Mouse (Mus musculus): ENCODE data around the gene Ptprt. TPM values are rescaled to one million over a fixed set of nuclear protein-coding genes. Genes with fewer than 3 reads are reported as not detected.
A peak's percentile ranks its signal among the peaks of the same experiment; 100 is the strongest.

Gene Ptprt
- polyA plus RNA-seq, 1 experiment from 2014 or later = 15.7 TPM

DNA sequence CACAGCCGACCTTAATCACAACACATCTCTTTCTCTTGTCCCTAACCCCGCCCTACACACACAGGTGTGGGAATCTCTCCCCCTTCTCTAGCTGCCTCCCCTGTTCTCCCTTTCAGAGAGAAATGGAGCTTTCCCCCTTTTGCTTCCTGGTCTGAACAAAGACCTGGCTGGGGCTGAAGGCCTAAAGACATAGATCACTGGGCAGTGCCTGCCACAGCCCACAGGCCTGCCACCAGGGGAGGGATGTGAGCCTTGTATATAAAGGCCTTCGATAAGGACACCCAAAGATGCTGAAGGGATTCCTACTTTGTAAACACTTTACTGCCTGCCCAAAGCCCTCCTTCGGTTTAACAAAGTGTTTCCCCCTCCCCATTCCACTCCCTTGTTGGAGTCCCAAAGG is 786 bp upstream of the Ptprt start:
- H3K4me1 ChIP-seq (ENCODE audit: control insufficient read depth, insufficient read depth, low read length) = peaks cover 19% of the 10 kb centered on the region
- ATAC-seq (ENCODE audit: low FRiP score, low TSS enrichment) = no peak

DNA sequence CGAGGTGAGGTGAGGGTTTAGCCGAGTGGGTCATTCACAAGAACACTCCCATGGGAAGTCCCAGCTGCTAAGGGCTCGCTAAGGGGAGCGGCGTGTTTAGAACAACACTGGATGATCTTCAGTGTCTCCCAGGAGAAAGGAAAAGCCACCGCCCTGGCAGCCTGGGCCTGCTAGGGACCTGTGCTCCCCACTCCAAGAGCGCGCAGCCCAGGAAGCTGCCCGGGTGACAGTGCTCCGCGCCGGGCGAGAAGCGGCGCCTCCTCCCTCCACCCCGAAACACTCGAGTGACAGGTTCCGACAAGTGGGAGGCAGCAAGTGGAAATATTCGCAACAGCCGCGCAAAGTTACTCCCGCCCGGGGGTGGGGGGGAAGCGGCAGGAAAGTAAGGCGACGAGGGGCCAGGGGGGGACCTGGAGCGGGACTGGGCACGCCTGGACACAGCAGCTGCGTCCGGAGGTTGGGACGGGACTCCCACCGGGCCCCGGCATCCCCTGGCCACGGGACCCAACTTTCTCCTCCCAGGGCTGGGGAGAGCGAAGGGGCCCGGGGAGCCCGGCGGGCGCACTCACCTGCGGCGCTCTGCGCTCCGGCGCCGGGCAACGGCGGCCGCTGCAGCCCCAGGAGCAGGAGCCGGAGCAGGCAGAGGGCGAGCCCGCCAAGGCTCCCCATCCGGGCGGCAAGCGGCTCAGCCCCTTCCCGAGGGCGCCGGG is 561 bp downstream of the Ptprt start:
- peak overlapping the region; percentile 75 for H3K9ac ChIP-seq (replicated peaks; ENCODE audit: low read length)
- peak; percentile 59 for DNase-seq
- peaks cover 19% of the 10 kb centered on the region for H3K4me1 ChIP-seq (ENCODE audit: control insufficient read depth, insufficient read depth, low read length)
- peak overlapping the region; percentile 70 for H3K27ac ChIP-seq (replicated peaks; ENCODE audit: low read depth, low read length)
- peak; percentile 44 for ATAC-seq (ENCODE audit: low FRiP score, low TSS enrichment)
- H3K4me2 ChIP-seq (ENCODE audit: low read length) = peak overlapping the region; percentile 92
- H3K4me3 ChIP-seq (replicated peaks; ENCODE audit: low read depth, low read length) = peak overlapping the region; percentile 66
- H3K27me3 ChIP-seq (ENCODE audit: control insufficient read depth, insufficient read depth, low read length) = peaks cover 23% of the 10 kb centered on the region; the same call in 1 of the 2 replicates
- H3K9me3 ChIP-seq (ENCODE audit: control insufficient read depth, low read length) = no peaks in the 10 kb centered on the region
- no peaks in the 10 kb centered on the region for H3K36me3 ChIP-seq (ENCODE audit: control insufficient read depth, insufficient read depth, low read length)
- under 1% methylated on average over 56 of the region's 57 CpGs for WGBS

More for the DNA sequence above, 786 bp upstream of the Ptprt start:
- peak; percentile 56 for DNase-seq
- Histone ChIP-seq H3K36me3 (ENCODE audit: control insufficient read depth, insufficient read depth, low read length) (no peaks in the 10 kb centered on the region), H3K4me3 (replicated peaks; ENCODE audit: low read depth, low read length) (peak overlapping the region; percentile 66), H3K4me2 (ENCODE audit: low read length) (peak overlapping the region; percentile 92), H3K9ac (replicated peaks; ENCODE audit: low read length) (peak overlapping the region; percentile 75), H3K9me3 (ENCODE audit: control insufficient read depth, low read length) (no peaks in the 10 kb centered on the region), H3K27me3 (ENCODE audit: control insufficient read depth, insufficient read depth, low read length) (peaks cover 23% of the 10 kb centered on the region; the same call in 1 of the 2 replicates), H3K27ac (replicated peaks; ENCODE audit: low read depth, low read length) (peak overlapping the region; percentile 70; the same call in 1 of the 2 replicates)
- WGBS = 6% methylated on average over 4 of the region's 4 CpGs

DNA sequence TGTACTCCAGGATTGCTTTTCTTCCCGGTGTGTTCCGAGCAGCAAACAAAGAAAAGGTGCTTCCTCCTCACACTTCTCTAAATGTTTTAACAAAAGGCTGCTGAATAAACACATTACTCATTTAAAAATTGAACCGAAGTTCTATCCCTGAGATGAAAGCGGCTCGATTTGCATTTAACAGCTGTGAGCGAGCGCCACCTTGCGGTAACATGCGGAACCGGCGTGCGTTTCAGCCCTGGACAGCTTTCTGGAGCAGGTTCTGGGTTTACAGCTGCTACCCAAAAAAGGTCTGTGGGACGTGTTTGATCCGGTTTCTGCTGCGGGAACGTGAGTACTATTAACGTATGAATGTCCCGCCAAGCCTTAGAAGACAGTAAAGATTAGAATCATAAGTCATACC is 1.9 kb downstream of the Ptprt start:
- H3K9me3 ChIP-seq (ENCODE audit: control insufficient read depth, low read length) = no peaks in the 10 kb centered on the region
- no peak for ATAC-seq (ENCODE audit: low FRiP score, low TSS enrichment)

DNA sequence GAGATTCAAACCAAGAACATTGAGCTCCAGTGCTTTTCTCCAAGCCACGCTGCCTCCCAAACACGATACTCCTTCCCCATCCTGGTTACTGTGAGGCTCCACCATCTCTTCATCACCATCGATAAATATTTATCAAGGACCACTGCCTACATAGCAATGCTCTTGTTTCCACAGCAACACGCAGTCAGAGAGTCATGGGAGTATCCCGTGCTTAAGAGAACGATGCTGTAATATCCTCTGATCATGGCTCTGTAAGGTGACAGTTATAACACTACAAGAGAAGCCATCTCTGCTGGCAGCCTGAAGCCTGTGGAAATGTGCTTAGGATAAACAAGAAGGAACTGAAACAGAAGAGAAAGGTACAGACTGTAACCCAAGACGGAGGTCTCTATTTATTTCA is 3.4 kb downstream of the Ptprt start:
- 33% methylated on average over 7 of the region's 7 CpGs for WGBS

More for the DNA sequence above, 1.9 kb downstream of the Ptprt start:
- Histone ChIP-seq H3K27me3 (ENCODE audit: control insufficient read depth, insufficient read depth, low read length) (peaks cover 23% of the 10 kb centered on the region; the same call in 1 of the 2 replicates), H3K4me2 (ENCODE audit: low read length) (peak overlapping the region; percentile 92), H3K4me1 (ENCODE audit: control insufficient read depth, insufficient read depth, low read length) (peaks cover 19% of the 10 kb centered on the region), H3K27ac (replicated peaks; ENCODE audit: low read depth, low read length) (peak overlapping the region; percentile 3; the same call in 1 of the 2 replicates), H3K36me3 (ENCODE audit: control insufficient read depth, insufficient read depth, low read length) (no peaks in the 10 kb centered on the region), H3K4me3 (replicated peaks; ENCODE audit: low read depth, low read length) (peak overlapping the region; percentile 66), H3K9ac (replicated peaks; ENCODE audit: low read length) (peak overlapping the region; percentile 75; the same call in 1 of the 2 replicates)
- DNase-seq = peak; percentile 95
- WGBS = under 1% methylated on average over 18 of the region's 18 CpGs

DNA sequence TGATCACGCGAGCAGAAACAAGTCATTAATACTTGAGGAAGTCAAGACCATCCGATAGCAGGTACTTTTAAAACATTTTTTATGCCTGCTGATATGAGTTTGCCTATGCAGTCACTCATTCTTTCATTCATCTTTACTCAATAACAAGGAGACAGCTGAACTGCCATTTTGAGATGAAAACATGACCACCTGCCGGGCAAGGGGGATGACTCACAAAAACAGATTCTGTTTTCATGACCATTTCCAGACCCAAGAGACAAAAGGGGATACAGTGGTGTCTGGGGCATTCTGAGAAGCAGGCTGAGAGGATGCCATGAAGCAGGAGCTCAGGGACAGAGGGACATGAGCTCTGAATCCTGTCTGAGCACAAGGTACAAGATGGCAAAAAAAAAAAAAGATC is 6.5 kb downstream of the Ptprt start:
- ATAC-seq (ENCODE audit: low FRiP score, low TSS enrichment) = no peak
- peaks cover 3% of the 10 kb centered on the region; the same call in 1 of the 2 replicates for H3K27me3 ChIP-seq (ENCODE audit: control insufficient read depth, insufficient read depth, low read length)
- no peaks in the 10 kb centered on the region for H3K9me3 ChIP-seq (ENCODE audit: control insufficient read depth, low read length)
- no peak overlapping the region for H3K27ac ChIP-seq (replicated peaks; ENCODE audit: low read depth, low read length)
- no peaks in the 10 kb centered on the region for H3K36me3 ChIP-seq (ENCODE audit: control insufficient read depth, insufficient read depth, low read length)
- H3K4me2 ChIP-seq (ENCODE audit: low read length) = no peak overlapping the region
- WGBS = 89% methylated on average over 4 of the region's 4 CpGs
- DNase-seq = no peak
- peaks cover 13% of the 10 kb centered on the region for H3K4me1 ChIP-seq (ENCODE audit: control insufficient read depth, insufficient read depth, low read length)
- H3K9ac ChIP-seq (replicated peaks; ENCODE audit: low read length) = no peak overlapping the region
- no peak overlapping the region for H3K4me3 ChIP-seq (replicated peaks; ENCODE audit: low read depth, low read length)

More for the DNA sequence above, 3.4 kb downstream of the Ptprt start:
- Histone ChIP-seq H3K4me2 (ENCODE audit: low read length) (peak overlapping the region; percentile 92), H3K4me1 (ENCODE audit: control insufficient read depth, insufficient read depth, low read length) (peaks cover 19% of the 10 kb centered on the region), H3K27me3 (ENCODE audit: control insufficient read depth, insufficient read depth, low read length) (peaks cover 23% of the 10 kb centered on the region; the same call in 1 of the 2 replicates), H3K36me3 (ENCODE audit: control insufficient read depth, insufficient read depth, low read length) (no peaks in the 10 kb centered on the region), H3K27ac (replicated peaks; ENCODE audit: low read depth, low read length) (0 out of 2 replicates have a peak overlapping the region, but pooled peaks have one; percentile 1), H3K4me3 (replicated peaks; ENCODE audit: low read depth, low read length) (no peak overlapping the region), H3K9ac (replicated peaks; ENCODE audit: low read length) (no peak overlapping the region), H3K9me3 (ENCODE audit: control insufficient read depth, low read length) (no peaks in the 10 kb centered on the region)
- no peak for ATAC-seq (ENCODE audit: low FRiP score, low TSS enrichment)
- DNase-seq = peak; percentile 74

DNA sequence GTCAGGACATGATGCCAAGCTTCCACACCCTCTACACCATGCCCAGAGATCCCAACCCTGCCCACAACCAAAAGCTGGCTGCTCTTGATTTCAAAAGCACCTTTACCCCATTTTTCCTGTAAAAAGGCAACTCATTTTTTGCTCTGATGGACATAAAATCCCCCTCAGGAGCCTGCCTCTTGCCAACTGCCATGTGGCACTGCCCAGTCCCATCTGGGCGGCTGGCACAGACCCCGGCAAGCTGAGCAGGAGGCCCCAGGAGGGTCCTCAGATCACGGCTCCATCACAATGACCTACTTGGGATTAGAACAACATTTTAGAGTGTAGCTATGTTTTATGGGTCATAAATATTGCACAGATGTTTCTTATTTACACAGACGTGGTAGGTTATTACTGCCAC is 22.3 kb downstream of the Ptprt start:
- Histone ChIP-seq H3K4me3 (replicated peaks; ENCODE audit: low read depth, low read length) (no peak overlapping the region), H3K9ac (replicated peaks; ENCODE audit: low read length) (no peak overlapping the region), H3K27me3 (ENCODE audit: control insufficient read depth, insufficient read depth, low read length) (peaks cover 17% of the 10 kb centered on the region; the same call in 1 of the 2 replicates), H3K27ac (replicated peaks; ENCODE audit: low read depth, low read length) (no peak overlapping the region), H3K4me2 (ENCODE audit: low read length) (no peak overlapping the region), H3K4me1 (ENCODE audit: control insufficient read depth, insufficient read depth, low read length) (peaks cover 6% of the 10 kb centered on the region; the same call in 1 of the 2 replicates), H3K9me3 (ENCODE audit: control insufficient read depth, low read length) (no peaks in the 10 kb centered on the region), H3K36me3 (ENCODE audit: control insufficient read depth, insufficient read depth, low read length) (no peaks in the 10 kb centered on the region)
- DNase-seq (peak; percentile 37), ATAC-seq (ENCODE audit: low FRiP score, low TSS enrichment) (no peak)
- whole genome bisulfite sequencing = 69% methylated on average over 4 of the region's 4 CpGs

DNA sequence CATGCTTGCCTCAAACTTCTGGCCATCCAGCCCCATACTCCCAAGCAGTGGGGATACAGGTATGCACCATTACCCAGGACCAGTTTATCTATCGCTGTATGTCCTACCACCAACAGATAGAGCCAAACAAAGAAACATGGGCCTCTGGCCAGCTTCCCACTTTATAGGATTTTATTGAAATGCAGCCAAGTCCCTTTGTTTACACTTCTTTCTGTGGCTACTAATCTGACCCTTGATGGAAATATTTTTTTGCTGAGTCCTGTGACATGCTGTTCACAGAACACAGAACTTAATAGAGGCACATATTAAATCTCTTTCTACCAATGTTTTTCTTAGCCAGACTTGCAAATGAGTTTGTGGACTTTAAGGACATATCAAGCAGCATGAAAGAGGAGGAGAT is 23.4 kb downstream of the Ptprt start:
- H3K27ac ChIP-seq (replicated peaks; ENCODE audit: low read depth, low read length) = no peak overlapping the region
- no peaks in the 10 kb centered on the region for H3K36me3 ChIP-seq (ENCODE audit: control insufficient read depth, insufficient read depth, low read length)
- no peaks in the 10 kb centered on the region for H3K9me3 ChIP-seq (ENCODE audit: control insufficient read depth, low read length)
- H3K9ac ChIP-seq (replicated peaks; ENCODE audit: low read length) = no peak overlapping the region
- DNase-seq (peak; percentile 34), ATAC-seq (ENCODE audit: low FRiP score, low TSS enrichment) (no peak)
- H3K4me3 ChIP-seq (replicated peaks; ENCODE audit: low read depth, low read length) = no peak overlapping the region
- H3K27me3 ChIP-seq (ENCODE audit: control insufficient read depth, insufficient read depth, low read length) = peaks cover 22% of the 10 kb centered on the region; the same call in 1 of the 2 replicates
- 43% methylated on average over 1 of the region's 1 CpGs for WGBS
- no peak overlapping the region for H3K4me2 ChIP-seq (ENCODE audit: low read length)
- peaks cover 6% of the 10 kb centered on the region; the same call in 1 of the 2 replicates for H3K4me1 ChIP-seq (ENCODE audit: control insufficient read depth, insufficient read depth, low read length)

DNA sequence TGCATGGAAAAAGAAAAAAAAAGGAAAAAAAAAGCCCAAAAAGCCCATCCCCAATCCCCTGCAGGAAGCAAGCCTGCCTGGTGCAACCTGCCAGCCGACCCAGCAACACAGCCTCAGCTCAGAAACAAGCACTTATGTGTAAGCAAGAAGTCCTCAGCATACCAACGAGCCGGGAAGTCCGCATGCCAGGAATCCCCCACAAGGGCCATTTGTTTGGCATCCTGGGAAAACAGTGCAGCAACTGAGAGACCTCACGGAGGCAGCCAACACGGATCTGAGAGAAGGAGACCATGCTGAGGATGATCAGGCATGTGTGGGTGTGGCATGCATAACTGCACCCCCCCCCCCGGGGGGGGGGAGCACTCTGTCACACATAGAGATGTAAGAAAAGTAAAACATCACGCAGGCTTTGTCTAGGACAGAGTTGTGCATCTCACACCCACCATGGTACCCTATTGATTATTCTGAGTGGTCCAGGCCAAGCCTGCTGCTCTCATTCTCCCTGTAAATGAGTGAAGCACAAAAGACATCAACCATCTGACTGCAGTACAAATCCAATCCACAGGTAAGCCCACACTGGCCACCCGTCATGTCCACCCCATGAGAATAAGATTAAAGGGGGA is 24.4 kb downstream of the Ptprt start:
- H3K4me2 ChIP-seq (ENCODE audit: low read length) = no peak overlapping the region
- no peak overlapping the region for H3K27ac ChIP-seq (replicated peaks; ENCODE audit: low read depth, low read length)
- H3K9me3 ChIP-seq (ENCODE audit: control insufficient read depth, low read length) = no peaks in the 10 kb centered on the region
- peaks cover 27% of the 10 kb centered on the region; the same call in 1 of the 2 replicates for H3K27me3 ChIP-seq (ENCODE audit: control insufficient read depth, insufficient read depth, low read length)
- H3K4me3 ChIP-seq (replicated peaks; ENCODE audit: low read depth, low read length) = no peak overlapping the region
- H3K36me3 ChIP-seq (ENCODE audit: control insufficient read depth, insufficient read depth, low read length) = no peaks in the 10 kb centered on the region
- ATAC-seq (ENCODE audit: low FRiP score, low TSS enrichment) (peak; percentile 55), DNase-seq (peak; percentile 65)
- 29% methylated on average over 9 of the region's 9 CpGs for WGBS
- peaks cover 6% of the 10 kb centered on the region; the same call in 1 of the 2 replicates for H3K4me1 ChIP-seq (ENCODE audit: control insufficient read depth, insufficient read depth, low read length)
- H3K9ac ChIP-seq (replicated peaks; ENCODE audit: low read length) = no peak overlapping the region
